Mouse (Mus musculus): ENCODE data around the gene Snrk. TPM values are rescaled to one million over a fixed set of nuclear protein-coding genes. Genes with fewer than 3 reads are reported as not detected.

The Snrk gene
- total RNA-seq, 2 experiments from 2014 or later = 168 to 184 TPM

DNA sequence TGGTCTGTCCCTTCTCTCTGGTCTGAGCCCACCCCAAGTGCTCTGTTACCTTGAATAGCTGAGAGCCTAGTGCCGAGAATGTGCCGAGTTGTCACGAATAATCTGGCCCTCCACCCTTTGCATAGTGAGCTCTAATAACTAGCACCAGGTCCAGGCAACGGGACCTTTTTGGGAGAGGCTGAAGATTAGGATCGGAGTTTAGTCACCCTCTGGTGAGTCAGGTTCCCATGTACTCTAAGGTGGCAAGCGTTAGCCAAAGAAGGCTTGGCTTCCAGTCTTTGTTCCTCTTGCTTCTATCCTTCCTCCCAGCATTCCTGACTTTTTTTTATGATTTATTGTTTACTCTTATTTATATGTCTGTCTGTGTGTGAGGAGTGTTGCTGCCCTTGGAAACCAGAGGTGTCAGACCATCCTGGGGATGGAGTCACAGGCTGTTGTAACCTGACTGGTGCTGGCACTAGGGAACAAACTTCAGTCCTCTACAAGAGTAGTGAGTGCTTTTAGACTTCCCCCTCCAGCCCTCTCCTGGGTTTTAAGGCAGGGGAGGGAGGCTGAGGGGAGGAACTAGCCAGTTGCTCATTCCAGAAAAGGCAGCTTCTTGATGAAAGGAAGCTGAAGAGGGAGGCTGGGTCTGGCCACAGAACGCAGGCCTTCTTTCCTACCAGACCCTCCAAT, 9.2 kb upstream of the Snrk start:
- no peak for DNase-seq (ENCODE audit: low spot score in 2 of 2)

DNA sequence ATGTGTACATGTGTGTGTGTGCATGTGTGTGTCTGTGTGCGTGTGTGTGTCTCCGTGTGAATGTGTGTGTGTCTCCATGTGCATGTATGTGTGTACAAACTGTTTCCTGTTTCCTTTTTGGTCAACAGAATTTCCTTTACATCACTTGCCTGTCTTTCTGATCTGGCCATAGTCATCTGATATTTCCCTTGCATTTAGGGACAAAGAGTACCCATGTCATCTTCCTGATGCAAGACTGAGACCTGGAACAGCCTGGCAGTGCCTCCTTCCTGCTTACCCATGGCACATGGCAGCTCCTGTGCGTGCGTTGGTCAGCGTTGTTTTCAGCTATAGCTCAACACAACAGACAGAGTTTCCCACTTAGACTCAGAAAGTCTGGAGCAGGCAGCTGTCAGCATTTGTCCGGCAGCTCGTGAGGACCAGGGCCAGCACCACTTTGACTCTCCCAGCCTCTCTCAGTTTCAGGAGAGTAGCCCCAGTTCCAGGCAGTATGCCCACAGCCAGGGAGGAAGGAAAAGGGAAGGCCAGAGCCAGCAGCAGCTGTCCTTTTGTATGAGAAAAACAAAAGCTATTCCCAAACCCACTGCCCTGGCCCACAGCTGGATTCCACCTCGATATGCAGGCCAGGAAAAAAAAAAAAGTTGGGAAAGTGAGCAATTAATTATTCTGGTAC, 7.4 kb upstream of the Snrk start:
- no peak for DNase-seq (ENCODE audit: low spot score in 2 of 2)

DNA sequence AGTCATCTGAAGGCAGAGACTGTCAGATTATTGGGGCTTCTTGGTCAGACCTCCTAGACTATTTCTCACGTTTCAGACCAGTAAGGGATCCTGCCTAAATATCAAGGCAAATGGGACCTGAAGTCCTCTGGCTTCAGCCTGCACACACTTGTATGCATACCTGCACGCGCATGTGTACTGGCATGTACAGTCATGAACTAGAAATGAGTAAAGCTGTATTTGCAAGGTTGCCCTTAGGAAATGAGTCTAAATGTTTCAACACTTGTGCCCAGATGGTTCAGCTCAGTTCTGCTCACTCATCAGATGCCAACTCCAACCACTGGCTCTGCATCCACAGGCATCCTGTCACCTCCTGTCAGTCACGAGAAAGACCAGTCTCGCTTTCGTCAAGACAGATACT, 6.6 kb upstream of the Snrk start:
- DNase-seq (ENCODE audit: low spot score in 2 of 2) = no peak

DNA sequence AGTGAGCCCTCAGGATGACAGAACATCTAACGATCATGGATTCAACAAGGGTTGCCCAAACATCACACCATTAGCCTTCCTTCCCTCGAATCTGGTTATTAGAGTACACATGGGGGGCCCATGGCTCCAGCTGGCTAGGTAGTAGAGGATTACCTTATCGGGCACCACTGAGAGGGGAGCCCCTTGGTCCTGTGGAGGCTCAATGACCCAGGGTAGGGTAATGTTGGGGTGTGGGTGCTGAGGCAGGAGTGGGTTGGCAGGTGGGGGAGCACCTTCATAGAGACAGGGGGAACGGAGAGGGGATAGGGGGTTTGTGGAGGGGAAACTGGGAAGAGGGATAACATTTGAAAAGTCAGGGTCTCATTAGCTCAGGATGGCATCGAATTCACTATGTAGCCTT, 6.1 kb upstream of the Snrk start:
- no peak for DNase-seq (ENCODE audit: low spot score in 2 of 2)

DNA sequence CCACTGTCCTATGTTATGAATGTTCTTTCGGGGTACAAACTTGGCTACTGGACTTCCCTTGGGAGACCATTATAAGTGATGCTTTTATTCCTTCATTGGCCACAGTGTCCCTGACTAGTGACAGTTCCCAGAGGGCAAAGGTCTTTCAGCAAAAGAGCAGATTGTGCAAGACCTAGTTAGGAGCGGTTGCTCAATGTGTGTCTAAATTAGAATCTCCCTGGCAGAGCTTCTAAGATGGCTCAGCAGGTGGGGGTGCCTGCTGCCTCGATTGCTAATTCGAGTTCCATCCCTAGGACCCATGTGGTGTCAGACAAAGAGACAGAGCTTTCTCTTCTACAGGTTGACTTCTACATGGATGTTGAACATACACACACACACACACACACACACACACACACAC, 1.5 kb upstream of the Snrk start:
- DNase-seq (ENCODE audit: low spot score in 2 of 2) = no peak

DNA sequence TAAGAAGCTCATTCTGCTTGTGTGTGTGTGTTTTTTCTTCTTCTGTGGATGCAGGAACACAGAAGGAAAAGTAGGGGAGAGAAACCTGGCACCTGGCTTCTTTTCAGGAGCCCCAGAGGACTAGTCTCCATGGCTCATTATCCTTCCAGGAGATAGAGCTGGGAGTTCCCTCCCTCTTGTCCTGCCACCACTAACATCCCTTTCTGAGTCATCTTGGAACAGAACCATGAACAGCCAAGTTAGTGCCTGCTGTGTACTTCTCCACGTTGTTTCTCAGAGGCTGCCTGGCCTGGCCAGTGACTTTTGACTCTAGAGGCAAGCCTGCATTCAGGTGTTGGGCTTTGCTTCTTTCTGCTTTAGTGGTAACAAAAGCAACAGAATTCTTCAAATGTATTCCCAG, 707 bp upstream of the Snrk start:
- no peak for DNase-seq (ENCODE audit: low spot score in 2 of 2)

DNA sequence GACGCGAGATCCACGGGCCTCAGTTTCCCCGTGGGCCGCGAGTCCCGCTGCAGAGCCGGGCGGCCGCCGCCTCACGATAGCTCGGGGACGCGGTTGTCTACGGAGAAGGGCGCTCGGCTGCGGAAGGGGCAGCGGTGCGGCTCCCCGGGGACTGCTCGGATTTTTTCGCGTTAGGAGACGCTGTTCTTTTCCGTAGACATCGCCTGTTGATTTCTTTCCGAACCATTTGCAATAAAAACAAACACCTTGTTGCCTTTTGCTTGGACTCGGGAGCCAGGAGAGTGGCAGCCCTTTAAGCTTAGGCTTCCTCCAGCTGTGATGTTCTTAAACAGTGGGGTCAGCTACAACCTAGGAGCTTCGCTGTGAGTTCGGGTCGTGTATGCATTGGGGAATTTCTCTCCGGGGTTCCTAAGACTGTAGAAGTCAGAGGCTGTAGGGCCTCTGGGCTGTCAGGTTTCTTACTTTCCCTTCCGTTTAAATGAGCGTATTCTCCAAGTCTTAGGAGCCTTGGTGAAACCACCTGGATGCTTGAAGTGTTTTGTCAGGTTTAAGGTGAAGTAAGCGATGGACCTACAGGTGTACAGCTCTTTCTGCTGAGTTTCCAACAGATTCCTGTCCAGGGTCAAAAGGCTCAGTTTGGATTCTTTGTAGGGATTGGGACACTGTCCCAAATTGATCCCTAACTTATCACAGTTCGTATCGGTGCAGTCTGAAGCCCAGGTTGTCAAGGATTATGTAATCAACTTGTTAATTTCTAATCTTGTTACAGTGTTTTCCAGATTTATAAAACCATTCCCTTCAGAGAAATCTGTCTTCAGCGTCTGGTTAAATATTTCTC, 845 bp downstream of the Snrk start:
- DNase-seq (ENCODE audit: low spot score in 2 of 2) = no peak

DNA sequence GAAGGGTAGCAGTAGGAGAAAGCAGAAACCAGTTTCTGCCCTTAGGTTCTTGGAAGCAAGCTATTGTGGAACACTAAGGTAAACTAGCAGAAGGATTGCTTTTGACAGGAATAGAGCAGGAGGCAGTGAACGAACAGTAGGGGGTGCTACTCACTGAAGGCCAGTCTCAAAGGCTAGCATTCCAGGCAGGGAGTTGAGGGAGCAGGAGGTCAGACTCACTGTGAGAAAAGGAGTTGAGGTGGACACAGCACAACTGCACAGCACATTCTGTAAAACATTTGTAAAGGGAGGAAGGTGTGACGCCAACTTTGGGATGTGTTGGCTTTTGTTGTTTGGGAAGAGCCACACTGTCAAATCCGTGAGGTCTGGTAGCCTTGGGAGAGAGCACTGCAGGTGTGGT, 3.0 kb downstream of the Snrk start:
- peak in 1 of 2 experiments; percentile 55 for DNase-seq (ENCODE audit: low spot score in 2 of 2)

DNA sequence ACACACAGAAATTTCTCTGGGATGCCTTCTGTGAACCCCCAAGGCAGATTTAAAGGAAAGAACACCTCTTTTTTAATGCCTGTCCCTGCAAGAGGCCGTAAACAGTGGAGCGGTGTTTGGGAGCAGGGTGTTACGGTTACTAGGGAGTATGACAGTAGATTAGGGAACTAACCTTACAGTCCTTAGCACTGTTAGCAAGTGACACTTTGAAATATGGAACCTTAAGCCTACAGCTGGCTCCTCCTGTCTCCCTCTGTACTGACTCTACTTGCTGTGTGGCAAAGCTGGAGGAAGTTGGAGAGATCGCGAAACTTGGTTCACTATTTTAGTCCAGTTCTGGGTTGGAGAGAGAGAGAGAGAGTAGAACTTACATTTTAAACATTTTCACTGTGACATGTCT, 5.0 kb downstream of the Snrk start:
- no peak for DNase-seq (ENCODE audit: low spot score in 2 of 2)

DNA sequence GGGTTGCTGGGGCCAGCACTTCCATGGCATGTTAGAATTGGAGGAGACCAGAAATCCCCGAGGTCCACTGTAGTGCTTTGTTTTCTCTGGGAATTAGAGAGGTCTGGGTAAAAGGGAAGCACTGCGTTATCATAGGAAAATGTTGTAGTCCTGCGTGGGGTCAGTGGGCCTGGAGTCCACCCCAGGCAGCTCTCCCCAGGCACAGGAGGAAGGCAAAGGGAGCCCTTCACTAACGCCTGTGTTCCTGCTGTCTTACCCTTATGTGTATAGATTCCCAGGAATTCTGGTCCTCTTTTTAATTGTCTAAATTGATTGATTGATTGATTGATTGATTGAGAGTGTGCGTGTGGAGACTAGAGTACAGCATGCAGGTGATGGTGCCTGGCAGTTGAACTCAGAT, 6.1 kb downstream of the Snrk start:
- DNase-seq (ENCODE audit: low spot score in 2 of 2) = no peak

DNA sequence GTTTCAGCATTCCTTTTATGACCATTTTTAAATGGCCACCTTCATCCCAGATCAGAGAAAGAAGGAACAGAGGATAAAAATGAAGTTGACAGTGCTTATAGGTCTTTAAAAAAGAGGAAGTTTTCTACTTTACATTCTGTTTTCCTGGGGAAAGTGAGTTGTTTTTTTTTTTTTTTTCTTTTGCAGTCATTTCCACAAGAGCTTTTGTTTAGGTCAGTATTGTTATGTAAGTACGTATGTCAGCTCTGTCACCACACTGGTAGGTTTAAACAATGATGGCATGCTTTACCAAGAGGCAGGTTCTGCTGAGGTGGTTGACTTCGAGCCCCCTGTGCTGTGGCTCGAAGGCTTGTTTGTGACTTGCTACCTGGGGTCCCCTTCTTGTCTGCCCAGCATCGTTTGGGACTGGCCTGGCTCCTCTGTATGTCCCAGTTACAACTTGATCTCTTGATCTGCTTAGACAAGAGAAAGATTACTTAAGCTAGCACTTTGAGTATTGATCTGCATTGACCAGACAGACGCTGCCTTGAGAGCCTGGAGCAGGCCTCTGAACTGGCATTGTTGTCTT, 8.7 kb downstream of the Snrk start:
- no peak for DNase-seq (ENCODE audit: low spot score in 2 of 2)

DNA sequence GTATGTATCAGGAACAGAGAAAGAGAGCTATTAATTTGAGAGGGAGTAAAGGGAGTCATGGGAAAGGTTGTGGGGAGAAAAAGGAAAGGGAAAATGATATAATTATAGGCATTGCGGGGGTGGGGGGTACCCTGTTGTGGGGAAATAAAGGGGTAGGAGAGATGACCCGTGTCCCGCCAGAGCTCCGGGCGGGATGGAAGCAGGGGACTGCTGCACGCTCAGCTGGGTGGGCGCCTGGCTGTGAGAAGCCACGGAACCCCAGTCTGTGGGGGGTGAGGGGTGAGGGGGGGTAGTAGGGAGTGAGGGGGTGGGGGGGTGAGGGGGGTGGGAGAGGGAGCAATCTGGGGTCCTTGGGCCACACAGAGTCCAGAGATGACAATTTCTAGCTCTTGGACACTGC, 9.7 kb downstream of the Snrk start:
- no peak for DNase-seq (ENCODE audit: low spot score in 2 of 2)

DNA sequence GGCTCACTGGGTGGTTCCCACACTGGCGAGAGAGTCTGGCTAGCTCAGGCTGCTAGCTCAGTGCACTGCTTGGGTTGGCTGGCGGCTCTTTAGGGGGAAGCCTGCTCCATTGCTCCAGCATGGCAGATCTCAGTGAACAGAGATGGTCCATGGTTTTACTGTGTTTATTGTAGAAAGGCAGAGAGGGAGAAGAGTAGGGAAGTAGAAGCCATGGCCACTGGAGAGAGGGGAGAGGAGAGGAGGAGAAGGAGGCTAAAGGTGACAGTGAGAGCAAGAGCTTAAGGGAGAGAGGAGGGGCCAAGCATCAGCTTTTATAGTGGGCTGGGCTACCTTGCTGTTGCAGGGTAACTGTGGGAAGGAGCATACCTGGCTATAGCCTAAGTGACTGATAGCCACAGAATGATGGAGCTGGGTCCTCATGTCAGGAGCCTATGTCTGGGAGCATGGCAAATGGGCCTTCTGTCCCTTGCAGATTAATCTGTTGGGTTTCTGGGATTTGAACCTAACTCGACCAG, 10.3 kb downstream of the Snrk start:
- no peak for DNase-seq (ENCODE audit: low spot score in 2 of 2)

DNA sequence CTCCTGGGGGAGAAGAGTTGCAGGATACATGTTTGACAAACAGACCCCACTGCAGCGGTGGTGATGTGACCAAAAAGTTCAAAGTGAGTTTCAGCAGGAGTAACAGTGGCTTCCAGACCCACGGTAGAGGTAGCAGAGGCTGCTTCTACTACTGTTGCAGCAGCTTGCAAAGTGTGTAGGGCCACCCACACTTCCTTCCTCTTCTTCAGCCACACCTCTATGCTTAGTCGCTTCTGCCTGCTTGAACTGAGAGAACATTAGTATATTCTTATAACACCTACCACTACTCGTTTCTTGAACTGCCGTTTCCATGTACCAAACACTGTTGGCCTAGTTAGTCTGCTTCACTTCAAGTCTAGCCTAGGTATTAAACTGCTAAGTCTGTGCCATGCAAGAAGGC, 11.6 kb downstream of the Snrk start:
- DNase-seq (ENCODE audit: low spot score in 2 of 2) = no peak

DNA sequence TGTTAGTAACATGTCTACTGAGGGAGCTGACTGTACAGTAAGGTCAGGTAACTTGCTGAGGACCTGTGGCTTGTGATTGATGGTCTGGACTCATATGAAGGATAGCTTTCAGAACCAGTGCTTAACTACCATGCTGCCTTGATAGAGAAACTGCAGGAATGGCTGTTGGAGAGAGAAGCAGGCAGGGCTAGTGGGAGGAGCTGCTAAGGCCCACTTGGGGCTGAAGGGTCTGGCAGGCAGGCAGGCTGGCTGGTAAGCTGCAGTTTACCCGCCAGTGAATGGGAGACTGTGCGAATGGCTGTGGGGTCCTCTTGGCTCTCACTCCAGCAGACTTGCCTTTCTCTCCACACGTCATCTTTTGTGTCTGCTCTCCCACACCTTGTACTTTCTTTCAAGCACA, 13.6 kb downstream of the Snrk start:
- no peak for DNase-seq (ENCODE audit: low spot score in 2 of 2)

DNA sequence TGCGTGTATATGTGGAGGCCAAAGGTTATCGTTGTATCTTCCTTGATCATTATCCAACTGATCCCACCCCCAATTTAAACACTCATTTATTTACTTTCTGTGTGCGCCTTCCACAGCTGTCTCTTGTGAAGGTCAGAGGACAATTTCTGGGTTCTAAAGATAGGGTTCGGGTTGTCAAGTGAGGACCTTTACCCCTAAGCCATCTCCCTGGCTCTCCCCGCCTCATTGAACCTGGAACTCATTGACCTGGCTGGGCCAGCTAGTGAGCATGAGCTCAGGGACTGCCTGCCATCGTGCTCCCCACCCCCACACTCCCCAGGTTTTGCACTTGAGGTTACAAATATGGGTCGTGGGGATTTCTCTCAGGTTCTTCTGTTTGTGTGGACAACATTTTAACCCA, 15.1 kb downstream of the Snrk start:
- no peak for DNase-seq (ENCODE audit: low spot score in 2 of 2)

DNA sequence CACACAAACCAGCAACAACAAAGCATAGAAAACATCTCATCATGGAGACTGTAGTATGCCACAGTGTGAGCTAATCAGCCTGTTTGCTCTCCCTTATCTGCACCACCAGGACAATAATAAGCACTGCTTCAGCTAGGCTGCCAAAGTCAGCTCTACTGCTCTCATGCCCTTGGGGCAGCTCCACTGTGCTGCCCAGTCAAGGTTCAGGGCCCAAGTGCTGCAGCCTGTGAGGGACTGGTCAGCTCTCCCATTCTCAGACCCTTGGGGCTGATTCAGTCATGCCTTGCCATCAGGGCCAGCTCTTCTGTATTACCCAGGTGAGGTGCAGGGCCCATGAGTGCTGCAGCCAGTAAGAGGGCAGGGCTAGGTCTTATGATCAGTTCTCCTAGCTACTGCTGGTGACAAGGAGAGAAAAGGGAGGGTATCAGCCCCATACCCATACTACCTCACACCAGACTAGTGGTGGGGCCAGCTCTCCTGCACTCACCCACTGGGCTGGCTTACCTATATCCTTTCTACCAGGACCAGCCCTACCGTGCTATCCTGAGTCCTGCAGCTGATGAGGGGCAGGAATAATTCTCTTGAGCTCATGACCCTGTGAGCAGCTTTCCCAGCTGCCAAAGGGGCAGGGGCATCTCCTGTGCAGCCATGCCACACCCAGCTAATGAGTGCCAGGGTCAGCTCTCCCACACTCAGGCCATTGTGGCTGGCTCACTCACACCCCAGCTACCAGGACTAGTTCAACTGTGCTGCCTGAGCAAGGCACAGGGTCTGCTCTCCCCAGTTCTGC, 18.2 kb downstream of the Snrk start:
- DNase-seq (ENCODE audit: low spot score in 2 of 2) = no peak

DNA sequence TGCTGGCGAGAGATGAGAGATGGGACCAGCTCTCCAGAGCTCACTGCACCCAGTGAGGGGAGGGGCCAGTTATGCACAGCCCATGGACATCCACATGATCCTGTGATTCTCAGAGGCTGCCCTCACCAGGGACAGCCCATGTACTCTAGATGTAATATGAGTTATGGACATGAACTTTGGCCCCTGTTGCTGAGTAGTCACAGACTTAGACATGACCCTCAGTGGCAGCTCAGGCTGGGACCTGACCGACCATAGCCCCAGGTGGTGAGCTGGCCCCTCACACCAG, 18.8 kb downstream of the Snrk start:
- no peak for DNase-seq (ENCODE audit: low spot score in 2 of 2)

DNA sequence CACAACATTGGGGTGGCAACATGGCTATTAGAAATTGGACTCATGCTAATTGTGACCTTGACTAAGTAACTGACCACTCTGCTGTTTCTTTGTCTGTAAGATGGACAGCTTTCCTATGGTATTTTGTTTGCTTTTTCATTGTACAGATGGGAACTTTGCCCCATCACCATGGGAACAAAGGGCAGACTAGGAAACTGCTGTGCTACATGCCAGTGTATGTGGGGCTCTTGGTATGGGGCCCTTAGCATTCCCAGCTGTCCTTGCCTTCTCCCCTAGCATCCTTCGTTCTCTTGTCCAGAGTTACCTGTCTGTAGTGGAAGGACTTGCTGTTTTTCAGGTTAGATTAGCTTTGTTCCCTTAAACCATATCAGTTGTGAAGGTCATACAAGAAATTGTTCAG, 20.9 kb downstream of the Snrk start:
- DNase-seq (ENCODE audit: low spot score in 2 of 2) = no peak

DNA sequence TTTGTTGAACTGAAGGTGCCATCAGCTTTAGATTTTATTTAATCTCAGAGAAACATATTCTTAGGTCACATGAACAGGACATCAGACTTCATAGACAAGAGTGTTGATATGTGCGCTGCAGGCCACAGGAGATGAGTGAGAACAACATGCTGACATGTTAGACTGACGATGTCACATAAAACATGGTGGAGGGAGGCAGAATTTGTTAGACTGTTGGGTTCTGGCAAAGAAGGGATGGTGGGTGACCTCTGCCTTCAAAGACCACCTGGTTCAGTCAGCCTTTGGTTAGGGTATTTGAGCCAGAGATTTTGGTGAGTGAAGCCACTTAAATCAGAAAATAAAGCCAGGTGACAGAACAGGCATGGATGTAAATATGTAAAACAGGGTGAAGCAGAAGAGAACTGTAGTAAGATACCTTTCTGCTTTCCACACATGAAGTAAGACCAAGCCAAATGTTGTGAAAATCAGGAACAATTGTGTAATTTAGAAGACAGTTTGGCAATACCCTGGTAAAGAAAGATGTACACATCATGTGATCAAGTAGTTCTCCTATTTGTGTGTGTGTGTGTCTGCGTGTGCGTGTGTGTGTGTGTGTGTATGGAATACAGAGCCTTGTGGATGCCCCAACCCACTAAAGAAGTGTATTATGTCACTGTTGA, 21.4 kb downstream of the Snrk start:
- DNase-seq (ENCODE audit: low spot score in 2 of 2) = no peak

DNA sequence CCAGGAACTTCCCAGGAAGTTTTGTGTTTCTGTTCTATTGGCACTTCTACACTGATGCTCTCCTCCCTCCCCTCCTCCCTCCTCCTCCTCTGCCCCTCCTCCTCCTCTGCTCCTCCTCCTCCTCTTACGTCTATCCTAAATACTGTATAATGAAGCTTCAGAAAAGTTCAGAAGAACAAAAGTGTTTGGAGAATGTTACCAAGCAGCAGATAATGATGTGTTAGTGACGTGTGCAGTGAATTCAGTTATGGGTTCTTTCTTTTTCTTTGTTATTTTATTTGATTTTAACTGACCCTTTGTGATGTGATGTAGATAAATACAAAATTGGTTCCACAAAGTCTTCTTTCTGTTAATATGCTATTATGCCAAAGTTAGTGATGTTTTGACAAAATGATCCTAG, 22.2 kb downstream of the Snrk start:
- DNase-seq (ENCODE audit: low spot score in 2 of 2) = no peak
